Mouse (Mus musculus): ENCODE results near the gene Dda1. TPM values are rescaled to one million over a fixed set of nuclear protein-coding genes. Genes with fewer than 3 reads are reported as not detected.

Dda1 gene
- polyA plus RNA-seq, 2 experiments: 99.6 to 101 TPM

DNA sequence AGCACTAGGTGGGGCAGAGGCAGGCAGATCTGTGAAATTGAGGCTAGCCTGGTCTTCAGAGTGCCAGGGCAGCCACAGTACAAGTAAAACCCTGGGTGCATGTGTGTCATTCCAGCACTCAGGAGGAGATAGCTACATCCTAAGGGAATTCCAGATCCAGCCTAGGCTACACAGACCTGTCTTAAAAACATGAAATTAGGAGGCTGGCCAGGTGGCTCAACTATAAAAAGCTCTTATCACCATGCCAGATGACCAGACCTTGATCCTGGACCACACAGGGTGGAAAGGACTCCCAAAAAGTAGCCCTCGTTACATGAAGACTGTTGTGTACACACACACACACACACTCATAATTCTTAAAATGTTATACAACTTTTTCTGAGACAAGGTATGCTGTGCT, 998 bp upstream of the Dda1 start:
- Histone ChIP-seq H3K36me3 (ENCODE audit: control insufficient read depth, insufficient read depth, low read length) (peaks cover 19% of the 10 kb centered on the region), H3K4me1 (ENCODE audit: control insufficient read depth, insufficient read depth, low read length) (peaks cover 14% of the 10 kb centered on the region)

DNA sequence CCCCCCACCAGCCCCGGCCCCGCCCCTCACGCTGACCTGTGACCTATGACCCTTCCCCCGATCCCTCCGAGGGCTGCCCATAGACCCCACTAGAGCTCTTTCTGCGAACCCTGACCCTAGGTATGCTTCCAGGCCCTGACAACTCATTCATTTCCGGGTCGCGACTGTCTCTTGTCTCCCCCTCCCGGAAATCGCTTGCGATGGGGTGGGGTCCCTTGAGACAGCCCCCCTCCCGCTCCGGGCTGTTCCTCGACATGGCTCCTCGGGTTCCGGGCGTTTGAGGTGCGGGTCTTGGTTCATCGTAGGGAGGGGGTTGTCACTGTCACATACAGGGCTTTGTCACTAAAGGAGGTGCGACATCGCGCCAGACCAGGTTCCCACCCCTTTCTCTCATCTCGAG, 412 bp downstream of the Dda1 start:
- peaks cover 7% of the 10 kb centered on the region; the same call in 1 of the 2 replicates for H3K4me1 ChIP-seq (ENCODE audit: control insufficient read depth, insufficient read depth, low read length)
- peak; percentile 71 for DNase-seq (ENCODE audit: low spot score)
- 0% methylated on average over 20 of the region's 24 CpGs for WGBS
- H3K4me2 ChIP-seq (replicated peaks; ENCODE audit: low read depth, low read length, severe bottlenecking): peak overlapping the region; percentile 92
- peak; percentile 12 for ATAC-seq (ENCODE audit: low FRiP score, low read depth)
- no peaks in the 10 kb centered on the region for H3K9me3 ChIP-seq (ENCODE audit: control insufficient read depth, low read length)
- H3K36me3 ChIP-seq (ENCODE audit: control insufficient read depth, insufficient read depth, low read length): peaks cover 34% of the 10 kb centered on the region
- TF ChIP-seq POLR2A (IDR thresholded peaks at IDR 0.05; ENCODE audit: borderline replicate concordance, extremely low read depth, insufficient read depth, insufficient read length): no peak
- no peak overlapping the region; the same call in 1 of the 2 replicates for H3K27ac ChIP-seq (replicated peaks; ENCODE audit: low read depth, low read length)
- H3K9ac ChIP-seq (ENCODE audit: low read depth, low read length, severe bottlenecking): peak overlapping the region; percentile 69
- no peaks in the 10 kb centered on the region for H3K27me3 ChIP-seq (ENCODE audit: control insufficient read depth, insufficient read depth, low read length)
- H3K4me3 ChIP-seq (replicated peaks; ENCODE audit: low read length): peak overlapping the region; percentile 79

More for the DNA sequence above, 998 bp upstream of the Dda1 start:
- DNase-seq (ENCODE audit: low spot score): no peak
- Histone ChIP-seq H3K4me3 (replicated peaks; ENCODE audit: low read length) (no peak overlapping the region), H3K27ac (replicated peaks; ENCODE audit: low read depth, low read length) (no peak overlapping the region), H3K27me3 (ENCODE audit: control insufficient read depth, insufficient read depth, low read length) (no peaks in the 10 kb centered on the region), H3K9me3 (ENCODE audit: control insufficient read depth, low read length) (no peaks in the 10 kb centered on the region), H3K9ac (ENCODE audit: low read depth, low read length, severe bottlenecking) (no peak overlapping the region), H3K4me2 (replicated peaks; ENCODE audit: low read depth, low read length, severe bottlenecking) (no peak overlapping the region)
- no peak for ATAC-seq (ENCODE audit: low FRiP score, low read depth)
- no peak for TF ChIP-seq POLR2A (IDR thresholded peaks at IDR 0.05; ENCODE audit: borderline replicate concordance, extremely low read depth, insufficient read depth, insufficient read length)
- 75% methylated on average over 1 of the region's 1 CpGs for WGBS

DNA sequence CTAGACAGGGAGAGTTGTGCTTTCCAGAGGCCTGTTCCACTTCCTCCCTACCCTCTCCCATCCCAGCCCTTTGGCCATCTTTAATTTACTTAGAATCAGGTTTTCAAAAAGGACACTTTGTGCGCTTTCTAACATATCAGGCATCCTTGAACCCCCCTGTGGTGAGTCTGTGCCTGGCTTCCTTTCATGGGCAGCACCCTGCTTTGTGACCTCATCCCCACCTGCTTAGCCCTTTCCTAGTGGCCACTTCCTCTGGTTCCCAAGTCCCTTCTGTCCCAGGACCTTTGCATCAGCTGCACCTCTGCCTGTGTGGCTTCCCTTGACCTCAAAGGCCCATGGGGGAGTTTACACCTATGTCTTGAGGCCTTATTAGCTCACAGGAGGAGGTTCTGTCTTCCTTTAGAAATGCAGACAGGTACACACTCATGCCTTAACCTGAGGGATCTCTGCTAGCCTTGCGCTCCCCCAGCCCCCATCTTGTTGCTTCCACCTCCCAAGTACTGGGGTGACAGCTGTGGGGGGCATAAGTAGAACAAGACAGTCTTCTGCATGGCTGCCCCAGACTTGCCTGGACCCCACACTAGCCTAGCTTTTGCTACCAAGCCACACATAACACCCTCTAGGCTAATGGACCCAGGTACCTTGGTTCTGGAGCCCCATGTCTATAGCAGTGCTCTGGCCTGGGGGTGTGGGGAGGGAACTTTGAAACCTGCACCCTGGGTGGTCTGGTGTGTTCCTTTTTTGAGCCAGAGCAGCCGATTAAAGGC, 1.3 kb downstream of the Dda1 start:
- H3K4me2 ChIP-seq (replicated peaks; ENCODE audit: low read depth, low read length, severe bottlenecking): peak overlapping the region; percentile 92
- H3K4me3 ChIP-seq (replicated peaks; ENCODE audit: low read length): peak overlapping the region; percentile 79
- no peak for DNase-seq (ENCODE audit: low spot score)
- 83% methylated on average over 3 of the region's 3 CpGs for WGBS
- no peak for TF ChIP-seq POLR2A (IDR thresholded peaks at IDR 0.05; ENCODE audit: borderline replicate concordance, extremely low read depth, insufficient read depth, insufficient read length)
- ATAC-seq (ENCODE audit: low FRiP score, low read depth): no peak
- peaks cover 7% of the 10 kb centered on the region; the same call in 1 of the 2 replicates for H3K4me1 ChIP-seq (ENCODE audit: control insufficient read depth, insufficient read depth, low read length)
- H3K27ac ChIP-seq (replicated peaks; ENCODE audit: low read depth, low read length): no peak overlapping the region
- no peaks in the 10 kb centered on the region for H3K27me3 ChIP-seq (ENCODE audit: control insufficient read depth, insufficient read depth, low read length)
- H3K36me3 ChIP-seq (ENCODE audit: control insufficient read depth, insufficient read depth, low read length): peaks cover 43% of the 10 kb centered on the region
- no peaks in the 10 kb centered on the region for H3K9me3 ChIP-seq (ENCODE audit: control insufficient read depth, low read length)
- peak overlapping the region; percentile 69 for H3K9ac ChIP-seq (ENCODE audit: low read depth, low read length, severe bottlenecking)

DNA sequence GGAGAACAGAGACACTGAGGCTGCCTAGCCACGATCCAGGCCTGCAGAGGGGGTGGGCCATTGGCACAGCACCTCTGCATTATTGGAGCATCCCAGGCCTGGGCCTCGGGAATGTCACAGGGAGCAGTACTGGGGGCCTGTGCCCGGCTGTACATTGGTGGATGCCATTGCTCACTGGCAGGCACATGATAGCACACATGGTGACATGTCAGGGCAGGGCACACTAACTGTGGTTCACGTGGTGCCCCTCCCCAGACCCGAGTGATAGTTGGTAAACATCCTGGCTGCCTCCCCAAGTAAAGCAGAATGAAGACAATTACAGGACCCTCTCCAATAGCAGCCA, 1.9 kb downstream of the Dda1 start:
- H3K36me3 ChIP-seq (ENCODE audit: control insufficient read depth, insufficient read depth, low read length): peaks cover 46% of the 10 kb centered on the region
- no peaks in the 10 kb centered on the region for H3K9me3 ChIP-seq (ENCODE audit: control insufficient read depth, low read length)
- no peak for TF ChIP-seq POLR2A (IDR thresholded peaks at IDR 0.05; ENCODE audit: borderline replicate concordance, extremely low read depth, insufficient read depth, insufficient read length)
- ATAC-seq (ENCODE audit: low FRiP score, low read depth): no peak
- H3K9ac ChIP-seq (ENCODE audit: low read depth, low read length, severe bottlenecking): no peak overlapping the region
- no peaks in the 10 kb centered on the region for H3K27me3 ChIP-seq (ENCODE audit: control insufficient read depth, insufficient read depth, low read length)
- no peak overlapping the region for H3K4me2 ChIP-seq (replicated peaks; ENCODE audit: low read depth, low read length, severe bottlenecking)
- H3K27ac ChIP-seq (replicated peaks; ENCODE audit: low read depth, low read length): no peak overlapping the region
- WGBS: 74% methylated on average over 5 of the region's 5 CpGs
- no peak overlapping the region for H3K4me3 ChIP-seq (replicated peaks; ENCODE audit: low read length)
- H3K4me1 ChIP-seq (ENCODE audit: control insufficient read depth, insufficient read depth, low read length): peaks cover 6% of the 10 kb centered on the region
- no peak for DNase-seq (ENCODE audit: low spot score)

DNA sequence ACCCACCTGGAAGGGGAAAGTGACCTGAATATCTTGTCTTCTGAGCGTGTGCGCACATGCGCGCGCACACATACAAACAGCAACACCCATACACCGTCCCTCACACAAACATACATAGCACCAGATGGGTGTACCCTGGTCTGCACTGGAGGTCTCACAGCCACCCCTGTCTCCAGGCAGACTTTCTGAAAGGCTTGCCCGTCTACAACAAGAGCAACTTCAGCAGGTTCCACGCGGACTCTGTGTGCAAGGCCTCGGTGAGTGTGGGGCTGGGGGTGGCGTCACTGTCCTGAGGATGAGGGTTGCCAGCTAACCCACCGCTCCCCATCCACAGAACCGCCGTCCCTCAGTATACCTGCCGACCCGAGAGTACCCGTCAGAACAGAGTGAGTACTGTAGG, 2.9 kb downstream of the Dda1 start:
- DNase-seq (ENCODE audit: low spot score) (no peak), ATAC-seq (ENCODE audit: low FRiP score, low read depth) (no peak)
- no peaks in the 10 kb centered on the region for H3K9me3 ChIP-seq (ENCODE audit: control insufficient read depth, low read length)
- H3K4me1 ChIP-seq (ENCODE audit: control insufficient read depth, insufficient read depth, low read length): peaks cover 7% of the 10 kb centered on the region
- H3K4me3 ChIP-seq (replicated peaks; ENCODE audit: low read length): no peak overlapping the region
- H3K4me2 ChIP-seq (replicated peaks; ENCODE audit: low read depth, low read length, severe bottlenecking): no peak overlapping the region
- no peaks in the 10 kb centered on the region for H3K27me3 ChIP-seq (ENCODE audit: control insufficient read depth, insufficient read depth, low read length)
- WGBS: 92% methylated on average over 17 of the region's 17 CpGs
- peaks cover 46% of the 10 kb centered on the region for H3K36me3 ChIP-seq (ENCODE audit: control insufficient read depth, insufficient read depth, low read length)
- H3K9ac ChIP-seq (ENCODE audit: low read depth, low read length, severe bottlenecking): no peak overlapping the region
- no peak overlapping the region for H3K27ac ChIP-seq (replicated peaks; ENCODE audit: low read depth, low read length)
- TF ChIP-seq POLR2A (IDR thresholded peaks at IDR 0.05; ENCODE audit: borderline replicate concordance, extremely low read depth, insufficient read depth, insufficient read length): no peak
